Mouse (Mus musculus): Measurements from ENCODE around the gene Cmip.

The Cmip gene

GRCm38 (mm10) chr8:117322715-117323310, 65.9 kb downstream of the Cmip start:
- no peak for DNase-seq (ENCODE audit: extremely low read depth, low read depth)

- no peak for DNase-seq (ENCODE audit: extremely low read depth, low read depth)
Measured at GRCm38 (mm10) chr8:117324821-117325220, 68.0 kb downstream of the Cmip start.

GRCm38 (mm10) chr8:117326735-117327134, 69.9 kb downstream of the Cmip start:
- no peak for DNase-seq (ENCODE audit: extremely low read depth, low read depth)

- DNase-seq (ENCODE audit: extremely low read depth, low read depth) = no peak
Measured at GRCm38 (mm10) chr8:117327385-117327837, 70.5 kb downstream of the Cmip start.

GRCm38 (mm10) chr8:117328758-117329157, 71.9 kb downstream of the Cmip start:
- no peak for DNase-seq (ENCODE audit: extremely low read depth, low read depth)

- DNase-seq (ENCODE audit: extremely low read depth, low read depth) = no peak
Measured at GRCm38 (mm10) chr8:117329167-117329566, 72.3 kb downstream of the Cmip start.

- no peak for DNase-seq (ENCODE audit: extremely low read depth, low read depth)
Measured at GRCm38 (mm10) chr8:117329903-117330302, 73.0 kb downstream of the Cmip start.

- no peak for DNase-seq (ENCODE audit: extremely low read depth, low read depth)
Measured at GRCm38 (mm10) chr8:117332229-117333010, 75.6 kb downstream of the Cmip start.

- DNase-seq (ENCODE audit: extremely low read depth, low read depth) = no peak
Measured at GRCm38 (mm10) chr8:117333619-117334018, 76.8 kb downstream of the Cmip start.

- no peak for DNase-seq (ENCODE audit: extremely low read depth, low read depth)
Measured at GRCm38 (mm10) chr8:117334058-117334747, 77.3 kb downstream of the Cmip start.

GRCm38 (mm10) chr8:117334748-117335393, 78.0 kb downstream of the Cmip start:
- DNase-seq (ENCODE audit: extremely low read depth, low read depth) = no peak

- DNase-seq (ENCODE audit: extremely low read depth, low read depth) = no peak
Measured at GRCm38 (mm10) chr8:117335423-117335822, 78.6 kb downstream of the Cmip start.

- no peak for DNase-seq (ENCODE audit: extremely low read depth, low read depth)
Measured at GRCm38 (mm10) chr8:117337188-117337587, 80.3 kb downstream of the Cmip start.

- DNase-seq (ENCODE audit: extremely low read depth, low read depth) = no peak
Measured at GRCm38 (mm10) chr8:117338678-117339077, 81.8 kb downstream of the Cmip start.

GRCm38 (mm10) chr8:117339296-117339957, 82.6 kb downstream of the Cmip start:
- no peak for DNase-seq (ENCODE audit: extremely low read depth, low read depth)

GRCm38 (mm10) chr8:117339958-117340651, 83.2 kb downstream of the Cmip start:
- peak; percentile 75 for DNase-seq (ENCODE audit: extremely low read depth, low read depth)

GRCm38 (mm10) chr8:117340800-117341199, 83.9 kb downstream of the Cmip start:
- DNase-seq (ENCODE audit: extremely low read depth, low read depth) = no peak

GRCm38 (mm10) chr8:117342735-117343385, 86.0 kb downstream of the Cmip start:
- DNase-seq (ENCODE audit: extremely low read depth, low read depth) = no peak

GRCm38 (mm10) chr8:117343484-117343883, 86.6 kb downstream of the Cmip start:
- DNase-seq (ENCODE audit: extremely low read depth, low read depth) = no peak

- DNase-seq (ENCODE audit: extremely low read depth, low read depth) = no peak
Measured at GRCm38 (mm10) chr8:117344899-117345298, 88.0 kb downstream of the Cmip start.

Data from MEL-GATA-1-ER (cell line).